Comparison of ENCODE assay signal across 9 mouse cellular contexts in genomic region chr9:66144248-66144647, GRCm38 (mm10). TPM values are rescaled to one million over a fixed set of nuclear protein-coding genes. Genes with fewer than 3 reads are reported as not detected.
DNase-seq lines count a peak whose midpoint lies in the region; ATAC-seq and TF ChIP-seq lines count a peak whose summit lies in the region.
"Had no signal": no experiment of that assay in that cellular context is flagged by ENCODE, and none has a peak within 500 bp of the region (broad histone marks: within the 10 kb centered on the region; RNA-seq: fewer than 3 reads in every experiment).

No protein-coding gene starts in this region.

- no peak overlapping the region for H3K4me2 ChIP-seq in heart, embryonic 11.5 days
- H3K4me2 ChIP-seq in embryonic facial prominence, embryonic 11.5 days (ENCODE audit: low read depth, low read length) = no peak overlapping the region
- H3K4me2 ChIP-seq in hindbrain, embryonic 16.5 days (ENCODE audit: low read length) = no peak overlapping the region
- H3K4me2 ChIP-seq in midbrain, postnatal 0 days (ENCODE audit: low read depth, low read length, poor library complexity, severe bottlenecking) = no peak overlapping the region

- WGBS in heart, adult 2 months = 6% methylated on average over 6 of the region's 6 CpGs
- 8% methylated on average over 6 of the region's 6 CpGs for WGBS in heart, embryonic 11.5 days (ENCODE audit: insufficient replicate concordance)
- 10% methylated on average over 6 of the region's 6 CpGs for WGBS in embryonic facial prominence, embryonic 11.5 days
- WGBS in hindbrain, embryonic 16.5 days = 6% methylated on average over 6 of the region's 6 CpGs
- 7% methylated on average over 6 of the region's 6 CpGs for WGBS in midbrain, postnatal 0 days

- no peaks in the 10 kb centered on the region for H3K27me3 ChIP-seq in heart, adult 2 months (ENCODE audit: control insufficient read depth, insufficient read depth, low read length)
- H3K27me3 ChIP-seq in heart, embryonic 11.5 days (ENCODE audit: control insufficient read depth, insufficient read depth, low read length) = no peaks in the 10 kb centered on the region
- no peaks in the 10 kb centered on the region for H3K27me3 ChIP-seq in embryonic facial prominence, embryonic 11.5 days (ENCODE audit: control insufficient read depth, insufficient read depth, low read length)
- H3K27me3 ChIP-seq in hindbrain, embryonic 16.5 days (replicated peaks; ENCODE audit: control insufficient read depth, insufficient read depth, low read length) = no peaks in the 10 kb centered on the region
- H3K27me3 ChIP-seq in midbrain, postnatal 0 days (ENCODE audit: insufficient read depth, low read length) = no peaks in the 10 kb centered on the region
- H3K27me3 ChIP-seq in splenic B cell, adult 2 months (ENCODE audit: control insufficient read depth, insufficient read depth, low read length, poor library complexity, severe bottlenecking) = no peaks in the 10 kb centered on the region

- peak; percentile 60 to 67 for DNase-seq in heart, adult 2 months
- DNase-seq in adrenal gland, postnatal 10 days = peak; percentile 79
- DNase-seq in embryonic facial prominence, embryonic 11.5 days (ENCODE audit: low spot score) = peak; percentile 90
- DNase-seq in left cerebral cortex, postnatal 10 days (ENCODE audit: extremely low spot score in 1 of 2, low spot score in 2 of 2) = peak; percentile 59 to 69
- peak; percentile 87 for DNase-seq in midbrain, postnatal 0 days (ENCODE audit: low spot score)
- DNase-seq in splenic B cell, adult 2 months (ENCODE audit: low read depth, low spot score) = peak; percentile 86

- no peak overlapping the region for H3K9ac ChIP-seq in heart, adult 2 months (ENCODE audit: low read depth, low read length)
- no peak overlapping the region for H3K9ac ChIP-seq in heart, embryonic 11.5 days (ENCODE audit: low read depth, low read length)
- H3K9ac ChIP-seq in embryonic facial prominence, embryonic 11.5 days (replicated peaks; ENCODE audit: low read length) = no peak overlapping the region
- no peak overlapping the region for H3K9ac ChIP-seq in hindbrain, embryonic 16.5 days (ENCODE audit: low read depth, low read length)
- H3K9ac ChIP-seq in midbrain, postnatal 0 days (replicated peaks; ENCODE audit: low read length, poor library complexity, severe bottlenecking) = no peak overlapping the region

- no peaks in the 10 kb centered on the region for H3K79me2 ChIP-seq in heart, adult 2 months (replicated peaks; ENCODE audit: control insufficient read depth, insufficient read depth, low read length)

- H3K4me1 ChIP-seq in heart, adult 2 months (ENCODE audit: control insufficient read depth, insufficient read depth, low read length) = no peaks in the 10 kb centered on the region
- no peaks in the 10 kb centered on the region for H3K4me1 ChIP-seq in heart, embryonic 11.5 days (ENCODE audit: control insufficient read depth, insufficient read depth, low read length)
- no peaks in the 10 kb centered on the region for H3K4me1 ChIP-seq in embryonic facial prominence, embryonic 11.5 days (ENCODE audit: control insufficient read depth, insufficient read depth, low read length)
- no peaks in the 10 kb centered on the region for H3K4me1 ChIP-seq in hindbrain, embryonic 16.5 days (ENCODE audit: control insufficient read depth, insufficient read depth, low read depth, low read length)
- H3K4me1 ChIP-seq in midbrain, postnatal 0 days (ENCODE audit: insufficient read depth, low read length) = no peaks in the 10 kb centered on the region

- no peak overlapping the region for H3K4me3 ChIP-seq in heart, adult 2 months
- H3K4me3 ChIP-seq in heart, embryonic 11.5 days (ENCODE audit: low read depth, low read length) = no peak overlapping the region
- H3K4me3 ChIP-seq in embryonic facial prominence, embryonic 11.5 days (ENCODE audit: low read depth, low read length) = no peak overlapping the region
- no peak overlapping the region for H3K4me3 ChIP-seq in hindbrain, embryonic 16.5 days (ENCODE audit: low read length)
- H3K4me3 ChIP-seq in midbrain, postnatal 0 days (ENCODE audit: low read depth, low read length) = no peak overlapping the region
- H3K4me3 ChIP-seq: megakaryocyte, embryonic 14.5 days had no signal

- intact Hi-C loops in heart, adult 2 months (cut with DNase I) = loop anchor here (5.0 to 10.0 kb wide), 3 partner anchors 233 to 291 kb away; no protein-coding TSS in a partner anchor
- intact Hi-C loops in left cerebral cortex, postnatal 10 days (cut with DNase I) = loop anchor here (10.0 kb wide), 1 partner anchor 231 kb away; no protein-coding TSS in a partner anchor

- H3K36me3 ChIP-seq in heart, adult 2 months (ENCODE audit: control insufficient read depth, insufficient read depth, low read length) = no peaks in the 10 kb centered on the region
- peaks cover 13% of the 10 kb centered on the region for H3K36me3 ChIP-seq in heart, embryonic 11.5 days (ENCODE audit: control insufficient read depth, insufficient read depth, low read length)
- H3K36me3 ChIP-seq in embryonic facial prominence, embryonic 11.5 days (replicated peaks; ENCODE audit: control insufficient read depth, insufficient read depth, low read depth, low read length) = no peaks in the 10 kb centered on the region; the same call in 1 of the 2 replicates
- peaks cover 11% of the 10 kb centered on the region for H3K36me3 ChIP-seq in hindbrain, embryonic 16.5 days (ENCODE audit: control insufficient read depth, insufficient read depth, low read length)
- peaks cover 11% of the 10 kb centered on the region for H3K36me3 ChIP-seq in midbrain, postnatal 0 days (ENCODE audit: insufficient read depth, low read length)
- peaks cover 2% of the 10 kb centered on the region; the same call in 1 of the 2 replicates for H3K36me3 ChIP-seq in splenic B cell, adult 2 months (ENCODE audit: control insufficient read depth, insufficient read depth, low read length, poor library complexity, severe bottlenecking)

- ATAC-seq in heart, embryonic 11.5 days (replicated peaks; ENCODE audit: insufficient number of reproducible peaks, low FRiP score, low TSS enrichment) = no peak
- ATAC-seq in embryonic facial prominence, embryonic 11.5 days (replicated peaks; ENCODE audit: insufficient number of reproducible peaks, low FRiP score, low TSS enrichment, low read depth) = no peak
- ATAC-seq in hindbrain, embryonic 16.5 days = peak; percentile 72; the same call in 1 of the 2 replicates
- no peak for ATAC-seq in midbrain, postnatal 0 days (ENCODE audit: low FRiP score)

- H3K9me3 ChIP-seq in heart, embryonic 11.5 days (replicated peaks; ENCODE audit: control insufficient read depth, low read length) = no peaks in the 10 kb centered on the region
- H3K9me3 ChIP-seq in embryonic facial prominence, embryonic 11.5 days (replicated peaks; ENCODE audit: control insufficient read depth, low read length) = no peaks in the 10 kb centered on the region
- no peaks in the 10 kb centered on the region for H3K9me3 ChIP-seq in hindbrain, embryonic 16.5 days (ENCODE audit: control insufficient read depth, low read length)
- no peaks in the 10 kb centered on the region for H3K9me3 ChIP-seq in midbrain, postnatal 0 days (ENCODE audit: low read length)
- H3K9me3 ChIP-seq: megakaryocyte, embryonic 14.5 days had no signal

- 0 out of 2 replicates have a peak, but pooled peaks have one; percentile 27 for TF ChIP-seq EP300 in heart, adult 2 months (IDR thresholded peaks at IDR 0.05; ENCODE audit: insufficient read depth, low read depth, low read length)

- TF ChIP-seq CTCF in heart, adult 2 months (IDR thresholded peaks at IDR 0.05) = peak; percentile 89; the same call in 1 of the 2 replicates
- peak; percentile 97 for TF ChIP-seq CTCF in midbrain, postnatal 0 days (IDR thresholded peaks at IDR 0.05)

- no peak overlapping the region for H3K27ac ChIP-seq in heart, adult 2 months
- H3K27ac ChIP-seq in heart, embryonic 11.5 days (ENCODE audit: low read depth, low read length) = no peak overlapping the region
- H3K27ac ChIP-seq in embryonic facial prominence, embryonic 11.5 days (replicated peaks; ENCODE audit: low read depth, low read length) = no peak overlapping the region
- H3K27ac ChIP-seq in hindbrain, embryonic 16.5 days (ENCODE audit: low read depth, low read length) = no peak overlapping the region
- H3K27ac ChIP-seq in midbrain, postnatal 0 days (ENCODE audit: low read depth, low read length) = no peak overlapping the region

- TF ChIP-seq POLR2A in heart, adult 2 months (IDR thresholded peaks at IDR 0.05; ENCODE audit: insufficient read depth, low read depth, low read length) = no peak

RNA-seq across cellular contexts. Expression of gene Dapk2, which starts 13.8 kb away (rescaled TPM):
- total RNA-seq in heart, adult 2 months (2021) = 1 to 10 TPM; 5.8 TPM
- 5.6 and 8.5 TPM in 2 replicates for polyA plus RNA-seq in heart, adult 2 months (2012; rRNA removed)
- 9.8 and 11.2 TPM in 2 replicates for polyA plus RNA-seq in heart, embryonic 11.5 days (2014; fragmentation: Nextera tagmentation; extraction: Ambion mirVana)
- 10 to 100 TPM in 1 of 2 experiments, 1 to 10 TPM in 1; 8.3 to 12.4 TPM for total RNA-seq in adrenal gland, postnatal 10 days (2021)
- polyA plus RNA-seq in embryonic facial prominence, embryonic 11.5 days (2014; fragmentation: Nextera tagmentation; extraction: Ambion mirVana) = 5.7 and 6.2 TPM in 2 replicates
- polyA plus RNA-seq in hindbrain, embryonic 16.5 days (2015; fragmentation: Nextera tagmentation; extraction: Ambion mirVana) = 0.79 and 0.94 TPM in 2 replicates
- total RNA-seq in left cerebral cortex, postnatal 10 days (2021) = 1 to 10 TPM; 2.1 to 3.2 TPM
- 0.14 and 1.1 TPM in 2 replicates for total RNA-seq in midbrain, postnatal 0 days (2014; rRNA removed)
- 0.43 and 0.58 TPM in 2 replicates for polyA plus RNA-seq in midbrain, postnatal 0 days (2015; fragmentation: Nextera tagmentation; extraction: Ambion mirVana)

RNA-seq across cellular contexts. Expression of gene Ciao2a, which starts 17.8 kb away (rescaled TPM):
- total RNA-seq in heart, adult 2 months (2021) = 10 to 100 TPM; 59.7 to 68.1 TPM
- polyA plus RNA-seq in heart, adult 2 months (2012; rRNA removed) = 19.5 and 31.2 TPM in 2 replicates
- 178 and 181 TPM in 2 replicates for polyA plus RNA-seq in heart, embryonic 11.5 days (2014; fragmentation: Nextera tagmentation; extraction: Ambion mirVana)
- total RNA-seq in adrenal gland, postnatal 10 days (2021) = 10 to 100 TPM; 89.9 to 97.4 TPM
- polyA plus RNA-seq in embryonic facial prominence, embryonic 11.5 days (2014; fragmentation: Nextera tagmentation; extraction: Ambion mirVana) = 184 and 206 TPM in 2 replicates
- polyA plus RNA-seq in hindbrain, embryonic 16.5 days (2015; fragmentation: Nextera tagmentation; extraction: Ambion mirVana) = 64.0 and 69.2 TPM in 2 replicates
- 10 to 100 TPM; 25.9 to 26.0 TPM for total RNA-seq in left cerebral cortex, postnatal 10 days (2021)
- 27.5 and 28.2 TPM in 2 replicates for total RNA-seq in midbrain, postnatal 0 days (2014; rRNA removed)
- 62.1 and 65.7 TPM in 2 replicates for polyA plus RNA-seq in midbrain, postnatal 0 days (2015; fragmentation: Nextera tagmentation; extraction: Ambion mirVana)

RNA-seq across cellular contexts. Expression of gene Snx1, which starts 17.9 kb away (rescaled TPM):
- 10 to 100 TPM; 24.8 to 27.6 TPM for total RNA-seq in heart, adult 2 months (2021)
- polyA plus RNA-seq in heart, adult 2 months (2012; rRNA removed) = 19.2 and 25.2 TPM in 2 replicates
- polyA plus RNA-seq in heart, embryonic 11.5 days (2014; fragmentation: Nextera tagmentation; extraction: Ambion mirVana) = 71.7 and 73.5 TPM in 2 replicates
- total RNA-seq in adrenal gland, postnatal 10 days (2021) = 10 to 100 TPM; 72.3 to 81.3 TPM
- 144 and 148 TPM in 2 replicates for polyA plus RNA-seq in embryonic facial prominence, embryonic 11.5 days (2014; fragmentation: Nextera tagmentation; extraction: Ambion mirVana)
- polyA plus RNA-seq in hindbrain, embryonic 16.5 days (2015; fragmentation: Nextera tagmentation; extraction: Ambion mirVana) = 73.5 and 77.2 TPM in 2 replicates
- total RNA-seq in left cerebral cortex, postnatal 10 days (2021) = 10 to 100 TPM; 43.6 to 44.9 TPM
- 42.3 and 47.1 TPM in 2 replicates for total RNA-seq in midbrain, postnatal 0 days (2014; rRNA removed)
- 38.1 and 44.0 TPM in 2 replicates for polyA plus RNA-seq in midbrain, postnatal 0 days (2015; fragmentation: Nextera tagmentation; extraction: Ambion mirVana)
